Mouse (Mus musculus) left cerebral cortex, adult 18-20 months (tissue): ENCODE data around the gene Rdm1. TPM values are rescaled to one million over a fixed set of nuclear protein-coding genes. Genes with fewer than 3 reads are reported as not detected.
A peak's percentile ranks its signal among the peaks of the same experiment; 100 is the strongest.
"Not testable (repeated sequence)": the region's sequence is repeated elsewhere in the genome, so short reads cannot be mapped to it uniquely, and the experiment has no call there.

Source experiments
- DNase-seq, 2 experiments: peaks; one replicate each; pipeline ENCODE4 v3.0.0; 2021 to 2022; ENCODE audit warnings: low spot score in 2 of 2, mixed read lengths in 1 of 2
- total RNA-seq, 2 experiments: library from RNA; stranded (reverse); gene quantifications; 2 replicates each; pipeline ENCODE4 v1.2.3; 2021

Rdm1 gene
- total RNA-seq, 2 experiments from 2014 or later = 9.0 to 11.0 TPM

- DNase-seq = no peak
These were observed 10.9 kb upstream of the Rdm1 start for GRCm38 (mm10) chr11:101616104-101616503.

- no peak for DNase-seq
These were observed 9.8 kb upstream of the Rdm1 start for GRCm38 (mm10) chr11:101616948-101617767.

- no peak for DNase-seq
These were observed 9.1 kb upstream of the Rdm1 start for GRCm38 (mm10) chr11:101617849-101618248.

- DNase-seq = no peak
These were observed 8.4 kb upstream of the Rdm1 start for GRCm38 (mm10) chr11:101618596-101618995.

- DNase-seq = not testable (repeated sequence)
These were observed 6.9 kb upstream of the Rdm1 start for GRCm38 (mm10) chr11:101620022-101620655.

GRCm38 (mm10) chr11:101626649-101626994 is 373 bp upstream of the Rdm1 start:
- no peak for DNase-seq

- DNase-seq = peak; percentile 77
These were observed 1.0 kb downstream of the Rdm1 start for GRCm38 (mm10) chr11:101627857-101628559.

GRCm38 (mm10) chr11:101628733-101629417 is 1.9 kb downstream of the Rdm1 start:
- not testable (repeated sequence) for DNase-seq

- no peak for DNase-seq
These were observed 8.7 kb downstream of the Rdm1 start for GRCm38 (mm10) chr11:101635660-101636059.

- no peak for DNase-seq
These were observed 12.8 kb downstream of the Rdm1 start for GRCm38 (mm10) chr11:101639761-101640160.

GRCm38 (mm10) chr11:101640857-101641709 is 14.1 kb downstream of the Rdm1 start:
- peak; percentile 69 to 82 for DNase-seq

- DNase-seq = peak in 1 of 2 experiments; percentile 9
These were observed 15.0 kb downstream of the Rdm1 start for GRCm38 (mm10) chr11:101641710-101642642.

- DNase-seq = no peak
These were observed 15.9 kb downstream of the Rdm1 start for GRCm38 (mm10) chr11:101642931-101643330.

GRCm38 (mm10) chr11:101644591-101644990 is 17.6 kb downstream of the Rdm1 start:
- no peak for DNase-seq

GRCm38 (mm10) chr11:101645043-101645410 is 18.0 kb downstream of the Rdm1 start:
- not testable (repeated sequence) for DNase-seq

- DNase-seq = peak; percentile 36 to 65
These were observed 18.7 kb downstream of the Rdm1 start for GRCm38 (mm10) chr11:101645411-101646282.

GRCm38 (mm10) chr11:101646283-101646794 is 19.3 kb downstream of the Rdm1 start:
- DNase-seq = not testable (repeated sequence)

GRCm38 (mm10) chr11:101647093-101647492 is 20.1 kb downstream of the Rdm1 start:
- not testable (repeated sequence) for DNase-seq
